Mouse (Mus musculus): ENCODE results near the gene Kcnj9. TPM values are rescaled to one million over a fixed set of nuclear protein-coding genes. Genes with fewer than 3 reads are reported as not detected.

The Kcnj9 gene
- total and polyA plus RNA-seq, 2 experiments: 0.02 to 0.09 TPM

DNA sequence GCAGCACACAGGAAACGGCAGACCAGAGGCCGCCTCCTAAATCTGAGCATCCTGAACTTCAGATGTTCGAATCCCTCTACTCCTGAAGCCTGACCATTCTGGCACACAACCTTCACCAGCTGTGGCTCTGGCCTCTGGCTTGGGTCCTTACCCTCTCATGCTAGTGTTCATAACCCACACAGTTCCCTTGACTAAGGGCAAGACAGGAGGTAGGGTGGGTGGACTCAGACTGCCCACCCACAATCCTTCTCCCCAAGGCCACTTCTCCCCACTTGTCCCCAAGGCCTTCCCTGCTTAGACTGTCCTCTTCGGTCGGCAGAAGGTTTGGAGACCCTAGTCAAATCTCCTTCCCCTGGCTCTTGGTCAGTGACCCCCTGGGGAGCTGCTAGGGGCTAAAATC is 20.4 kb upstream of the Kcnj9 start:
- Histone ChIP-seq H3K79me2 (ENCODE audit: control insufficient read depth, insufficient read depth, low read length) (no peaks in the 10 kb centered on the region), H3K9ac (ENCODE audit: low read depth, low read length) (no peak overlapping the region), H3K27me3 (ENCODE audit: control insufficient read depth, insufficient read depth, low read length) (peaks cover 6% of the 10 kb centered on the region), H3K4me3 (ENCODE audit: insufficient read depth, low read depth, low read length) (no peak overlapping the region), H3K4me1 (ENCODE audit: control insufficient read depth, insufficient read depth, low read length) (no peaks in the 10 kb centered on the region), H3K27ac (replicated peaks; ENCODE audit: insufficient read depth, low read depth, low read length) (no peak overlapping the region), H3K36me3 (ENCODE audit: control insufficient read depth, insufficient read depth, low read length) (no peaks in the 10 kb centered on the region)
- DNase-seq (ENCODE audit: extremely low read depth, low read depth, low spot score): no peak
- 87% methylated on average over 5 of the region's 5 CpGs for WGBS
- TF ChIP-seq POLR2A (IDR thresholded peaks at IDR 0.05; ENCODE audit: extremely low read depth, insufficient read depth, low read length): no peak
- TF ChIP-seq CTCF (IDR thresholded peaks at IDR 0.05; ENCODE audit: low read depth, low read length): no peak

DNA sequence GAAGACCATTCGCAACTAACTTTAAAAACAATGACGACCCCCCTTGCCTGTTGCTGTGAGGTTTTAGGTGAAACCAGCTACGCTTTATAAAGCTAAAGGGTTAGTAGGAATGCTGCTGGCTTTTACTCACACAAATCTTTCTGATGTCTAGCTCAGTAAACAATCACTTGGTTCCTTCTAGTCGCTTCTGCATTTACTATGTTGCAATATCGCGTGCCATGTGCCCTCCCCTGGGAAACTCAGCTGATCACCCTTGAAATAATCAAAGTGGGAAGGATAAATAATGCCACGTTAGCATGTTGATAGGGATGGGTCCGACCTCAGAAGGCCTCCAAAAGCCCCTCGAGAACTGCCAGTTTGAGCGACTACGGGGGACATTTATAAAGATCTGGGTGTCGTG is 18.3 kb upstream of the Kcnj9 start:
- no peaks in the 10 kb centered on the region for H3K4me1 ChIP-seq (ENCODE audit: control insufficient read depth, insufficient read depth, low read length)
- no peaks in the 10 kb centered on the region for H3K36me3 ChIP-seq (ENCODE audit: control insufficient read depth, insufficient read depth, low read length)
- no peaks in the 10 kb centered on the region for H3K79me2 ChIP-seq (ENCODE audit: control insufficient read depth, insufficient read depth, low read length)
- H3K9ac ChIP-seq (ENCODE audit: low read depth, low read length): no peak overlapping the region
- TF ChIP-seq POLR2A (IDR thresholded peaks at IDR 0.05; ENCODE audit: extremely low read depth, insufficient read depth, low read length) (no peak), CTCF (IDR thresholded peaks at IDR 0.05; ENCODE audit: low read depth, low read length) (no peak)
- peak overlapping the region; percentile 33; the same call in 1 of the 2 replicates for H3K27ac ChIP-seq (replicated peaks; ENCODE audit: insufficient read depth, low read depth, low read length)
- peaks cover 6% of the 10 kb centered on the region; the same call in 1 of the 2 replicates for H3K27me3 ChIP-seq (ENCODE audit: control insufficient read depth, insufficient read depth, low read length)
- DNase-seq (ENCODE audit: extremely low read depth, low read depth, low spot score): peak; percentile 30
- 75% methylated on average over 12 of the region's 12 CpGs for WGBS
- no peak overlapping the region for H3K4me3 ChIP-seq (ENCODE audit: insufficient read depth, low read depth, low read length)

DNA sequence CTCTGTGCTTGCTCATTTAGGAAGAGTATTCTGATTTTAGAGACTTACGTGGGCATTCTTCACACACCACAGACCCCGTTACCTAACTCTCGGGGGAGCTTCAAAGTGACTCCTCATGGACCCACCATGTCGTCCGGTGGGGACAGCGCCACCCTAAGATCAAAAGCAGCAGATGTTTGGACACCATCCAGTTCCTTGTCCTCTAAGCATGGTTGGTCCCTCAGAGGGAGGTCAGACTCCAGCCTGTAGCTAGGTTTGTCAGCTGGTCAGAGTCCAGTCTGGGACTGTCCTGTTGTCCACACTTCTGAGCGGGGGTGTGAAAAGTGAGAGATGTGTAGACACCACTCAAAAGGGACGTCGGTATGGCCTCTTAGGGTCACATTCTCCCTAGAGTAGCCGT is 17.6 kb upstream of the Kcnj9 start:
- TF ChIP-seq POLR2A (IDR thresholded peaks at IDR 0.05; ENCODE audit: extremely low read depth, insufficient read depth, low read length): no peak
- no peak for TF ChIP-seq CTCF (IDR thresholded peaks at IDR 0.05; ENCODE audit: low read depth, low read length)
- no peak overlapping the region for H3K9ac ChIP-seq (ENCODE audit: low read depth, low read length)
- H3K79me2 ChIP-seq (ENCODE audit: control insufficient read depth, insufficient read depth, low read length): no peaks in the 10 kb centered on the region
- H3K4me3 ChIP-seq (ENCODE audit: insufficient read depth, low read depth, low read length): no peak overlapping the region
- H3K36me3 ChIP-seq (ENCODE audit: control insufficient read depth, insufficient read depth, low read length): no peaks in the 10 kb centered on the region
- H3K27ac ChIP-seq (replicated peaks; ENCODE audit: insufficient read depth, low read depth, low read length): peak overlapping the region; percentile 15; the same call in 1 of the 2 replicates
- peaks cover 6% of the 10 kb centered on the region; the same call in 1 of the 2 replicates for H3K27me3 ChIP-seq (ENCODE audit: control insufficient read depth, insufficient read depth, low read length)
- no peak for DNase-seq (ENCODE audit: extremely low read depth, low read depth, low spot score)
- 37% methylated on average over 10 of the region's 10 CpGs for WGBS
- H3K4me1 ChIP-seq (ENCODE audit: control insufficient read depth, insufficient read depth, low read length): no peaks in the 10 kb centered on the region

DNA sequence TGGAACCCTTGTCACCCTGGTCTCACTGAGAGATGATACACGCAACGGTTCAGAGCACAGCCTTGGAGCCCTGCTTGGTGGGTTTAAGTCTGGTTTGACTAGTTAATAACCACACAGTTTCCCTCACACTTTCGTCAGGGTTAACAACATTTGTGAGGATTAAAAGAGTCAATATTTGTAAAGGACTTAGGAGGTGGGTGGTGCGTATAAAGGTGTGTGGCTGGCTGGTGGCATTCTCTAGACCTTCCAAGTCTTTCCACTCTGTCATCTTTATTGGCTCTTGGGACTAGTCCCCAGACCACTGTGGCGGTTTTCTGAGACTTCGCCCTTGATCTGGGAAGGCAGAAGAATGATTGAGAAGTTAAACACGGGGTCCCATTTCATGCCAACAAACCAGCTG is 15.7 kb upstream of the Kcnj9 start:
- H3K4me3 ChIP-seq (ENCODE audit: insufficient read depth, low read depth, low read length): no peak overlapping the region
- H3K9ac ChIP-seq (ENCODE audit: low read depth, low read length): no peak overlapping the region
- H3K27me3 ChIP-seq (ENCODE audit: control insufficient read depth, insufficient read depth, low read length): peaks cover 8% of the 10 kb centered on the region
- H3K79me2 ChIP-seq (ENCODE audit: control insufficient read depth, insufficient read depth, low read length): no peaks in the 10 kb centered on the region
- TF ChIP-seq POLR2A (IDR thresholded peaks at IDR 0.05; ENCODE audit: extremely low read depth, insufficient read depth, low read length): no peak
- TF ChIP-seq CTCF (IDR thresholded peaks at IDR 0.05; ENCODE audit: low read depth, low read length): no peak
- no peak overlapping the region for H3K27ac ChIP-seq (replicated peaks; ENCODE audit: insufficient read depth, low read depth, low read length)
- H3K36me3 ChIP-seq (ENCODE audit: control insufficient read depth, insufficient read depth, low read length): no peaks in the 10 kb centered on the region
- DNase-seq (ENCODE audit: extremely low read depth, low read depth, low spot score): no peak
- WGBS: 56% methylated on average over 7 of the region's 7 CpGs
- no peaks in the 10 kb centered on the region for H3K4me1 ChIP-seq (ENCODE audit: control insufficient read depth, insufficient read depth, low read length)

DNA sequence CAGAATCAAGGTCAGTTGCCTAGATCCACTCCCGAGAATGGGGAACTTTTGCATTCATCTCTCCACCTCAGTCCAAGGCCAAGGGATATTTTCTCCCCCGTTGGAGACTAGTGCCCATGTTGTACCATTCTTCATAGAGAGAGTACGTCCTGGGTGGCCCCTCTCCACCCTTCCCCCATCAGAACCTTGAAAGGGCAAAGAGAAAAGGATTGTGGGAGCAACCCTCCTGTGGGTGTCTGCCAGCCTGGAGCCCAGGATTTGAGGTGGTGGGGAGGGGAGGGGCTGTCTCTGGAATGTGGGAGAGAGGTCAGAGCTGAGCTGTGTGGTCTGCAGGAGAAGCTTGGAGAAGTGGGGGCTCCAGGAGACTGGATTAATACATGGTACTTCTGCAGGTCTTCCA is 14.8 kb upstream of the Kcnj9 start:
- 74% methylated on average over 3 of the region's 3 CpGs for WGBS
- no peak for DNase-seq (ENCODE audit: extremely low read depth, low read depth, low spot score)
- no peaks in the 10 kb centered on the region for H3K36me3 ChIP-seq (ENCODE audit: control insufficient read depth, insufficient read depth, low read length)
- H3K27ac ChIP-seq (replicated peaks; ENCODE audit: insufficient read depth, low read depth, low read length): no peak overlapping the region
- no peaks in the 10 kb centered on the region for H3K79me2 ChIP-seq (ENCODE audit: control insufficient read depth, insufficient read depth, low read length)
- H3K27me3 ChIP-seq (ENCODE audit: control insufficient read depth, insufficient read depth, low read length): peaks cover 8% of the 10 kb centered on the region
- no peak for TF ChIP-seq CTCF (IDR thresholded peaks at IDR 0.05; ENCODE audit: low read depth, low read length)
- no peak for TF ChIP-seq POLR2A (IDR thresholded peaks at IDR 0.05; ENCODE audit: extremely low read depth, insufficient read depth, low read length)
- H3K9ac ChIP-seq (ENCODE audit: low read depth, low read length): no peak overlapping the region
- no peak overlapping the region for H3K4me3 ChIP-seq (ENCODE audit: insufficient read depth, low read depth, low read length)
- no peaks in the 10 kb centered on the region for H3K4me1 ChIP-seq (ENCODE audit: control insufficient read depth, insufficient read depth, low read length)

DNA sequence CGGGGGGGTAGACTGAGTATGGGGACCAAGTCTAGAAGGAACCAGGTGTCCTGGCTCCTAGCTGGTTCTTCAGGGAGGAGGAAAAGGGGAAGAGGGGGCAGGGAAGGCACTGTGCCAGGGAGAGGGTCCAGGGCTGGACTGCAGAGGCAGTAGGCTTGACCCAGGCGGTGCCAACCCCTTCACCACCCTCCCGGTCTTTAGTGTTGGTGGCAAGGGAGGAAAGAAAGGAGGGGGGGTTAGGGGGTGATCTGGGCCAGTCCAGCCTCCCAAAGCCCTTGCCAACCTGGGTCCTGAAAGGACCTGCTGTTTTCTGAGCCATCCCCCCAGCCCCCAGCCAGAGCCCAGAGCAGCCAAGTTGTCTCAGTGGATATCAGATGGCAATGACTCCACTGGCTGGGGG is 13.6 kb upstream of the Kcnj9 start:
- DNase-seq (ENCODE audit: extremely low read depth, low read depth, low spot score): no peak
- 94% methylated on average over 3 of the region's 3 CpGs for WGBS
- Histone ChIP-seq H3K4me3 (ENCODE audit: insufficient read depth, low read depth, low read length) (no peak overlapping the region), H3K9ac (ENCODE audit: low read depth, low read length) (no peak overlapping the region), H3K36me3 (ENCODE audit: control insufficient read depth, insufficient read depth, low read length) (no peaks in the 10 kb centered on the region), H3K27me3 (ENCODE audit: control insufficient read depth, insufficient read depth, low read length) (peaks cover 8% of the 10 kb centered on the region), H3K79me2 (ENCODE audit: control insufficient read depth, insufficient read depth, low read length) (no peaks in the 10 kb centered on the region), H3K4me1 (ENCODE audit: control insufficient read depth, insufficient read depth, low read length) (no peaks in the 10 kb centered on the region), H3K27ac (replicated peaks; ENCODE audit: insufficient read depth, low read depth, low read length) (no peak overlapping the region)
- TF ChIP-seq CTCF (IDR thresholded peaks at IDR 0.05; ENCODE audit: low read depth, low read length) (no peak), POLR2A (IDR thresholded peaks at IDR 0.05; ENCODE audit: extremely low read depth, insufficient read depth, low read length) (no peak)

All from liver, adult 2 months (tissue).